Mouse (Mus musculus): ENCODE results near the gene Sgpl1.

The Sgpl1 gene

DNA sequence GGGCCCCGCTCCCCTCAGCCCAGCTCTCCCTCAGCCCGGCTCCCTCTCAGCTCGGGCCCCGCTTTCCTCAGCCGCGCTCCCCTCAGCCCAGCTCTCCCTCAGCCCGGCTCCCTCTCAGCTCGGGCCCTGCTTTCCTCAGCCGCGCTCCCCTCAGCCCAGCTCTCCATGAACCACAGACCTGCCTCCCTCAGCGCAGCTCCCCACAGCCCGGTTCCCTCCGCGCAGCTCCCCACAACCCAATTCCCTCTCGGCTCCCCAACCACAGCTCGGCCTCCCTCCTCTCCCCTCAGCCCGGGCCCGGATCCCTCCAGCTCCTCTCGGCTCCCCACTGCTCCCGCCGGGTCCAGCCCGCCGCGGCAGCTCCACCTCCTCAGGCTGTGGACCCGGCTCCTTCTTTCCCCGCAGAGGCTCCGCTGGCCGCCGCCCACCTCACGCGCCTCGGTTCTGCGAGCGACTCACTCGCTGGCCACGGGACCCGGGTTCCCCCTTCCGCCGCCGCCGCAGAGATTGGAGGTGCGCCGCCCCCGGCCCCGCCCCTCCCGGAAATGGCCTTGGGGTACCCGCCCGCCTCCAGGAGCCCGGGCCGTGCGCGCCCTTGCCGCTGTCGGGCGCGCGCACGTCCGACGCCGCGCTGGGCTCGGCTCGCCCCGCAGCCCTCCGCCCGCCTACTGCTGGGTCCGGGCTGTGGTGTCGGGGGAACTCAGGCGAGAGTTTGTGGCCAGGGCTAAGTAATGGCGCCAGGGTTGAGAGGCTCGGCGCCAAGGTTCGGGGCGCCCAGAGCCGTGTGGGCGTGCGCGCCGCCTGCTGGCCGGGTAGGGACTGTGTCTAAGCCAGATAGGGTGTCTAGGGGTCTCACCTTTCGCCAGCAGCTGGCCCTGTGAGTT lies at the start of gene Sgpl1:
TSS of gene Sgpl1 (minus strand) at position 547 of the 884 bp plus-strand sequence.
- peak; percentile 80 for DNase-seq

DNA sequence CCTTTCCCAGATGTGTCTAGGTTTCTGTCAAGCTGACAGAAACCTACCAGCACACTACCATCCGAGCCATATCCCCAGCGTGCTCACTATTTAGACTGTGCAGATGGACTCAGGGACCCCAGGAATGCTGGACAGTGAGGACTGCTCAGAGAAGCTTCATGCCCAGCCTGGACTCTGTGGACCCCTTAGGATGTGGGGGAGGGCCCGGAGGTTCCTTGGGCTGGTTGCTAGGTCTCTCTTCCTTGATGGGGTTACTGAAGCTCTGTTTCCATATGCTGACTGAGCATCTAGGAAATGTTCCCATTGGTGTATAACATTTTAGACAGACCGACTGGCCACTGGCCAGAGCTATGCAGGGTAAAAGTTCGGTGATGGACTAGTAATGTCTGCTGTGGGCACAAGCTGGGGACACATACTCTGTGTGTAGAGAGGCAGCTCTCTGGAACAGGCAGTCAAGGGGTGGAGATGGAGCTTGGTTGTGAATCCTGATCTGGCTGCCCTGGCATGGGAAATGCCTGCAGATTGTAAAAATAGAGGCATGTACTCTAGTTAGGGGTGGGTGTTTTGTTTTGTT lies 48.3 kb upstream of the Sgpl1 start:
- no peak for DNase-seq

DNA sequence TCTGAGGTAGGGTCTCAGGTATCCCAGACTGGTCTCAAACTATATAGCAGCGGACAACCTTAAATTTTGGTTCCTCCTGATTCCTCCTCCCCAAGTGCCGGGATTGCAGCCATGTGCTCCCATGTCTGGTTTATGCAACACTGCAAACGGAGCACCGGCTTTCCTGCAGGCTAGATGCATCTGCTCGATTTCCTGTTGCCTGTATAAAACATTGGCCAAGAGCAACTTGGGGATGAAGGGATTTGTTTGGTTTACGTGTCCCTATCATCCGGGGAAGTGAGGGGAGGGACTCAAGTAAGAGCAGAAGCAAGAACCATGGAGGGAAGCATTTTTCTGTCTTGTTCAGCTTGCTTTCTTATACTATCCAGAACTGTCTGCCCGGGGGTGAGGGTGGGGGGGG lies 47.7 kb upstream of the Sgpl1 start:
- DNase-seq, result no peak

DNA sequence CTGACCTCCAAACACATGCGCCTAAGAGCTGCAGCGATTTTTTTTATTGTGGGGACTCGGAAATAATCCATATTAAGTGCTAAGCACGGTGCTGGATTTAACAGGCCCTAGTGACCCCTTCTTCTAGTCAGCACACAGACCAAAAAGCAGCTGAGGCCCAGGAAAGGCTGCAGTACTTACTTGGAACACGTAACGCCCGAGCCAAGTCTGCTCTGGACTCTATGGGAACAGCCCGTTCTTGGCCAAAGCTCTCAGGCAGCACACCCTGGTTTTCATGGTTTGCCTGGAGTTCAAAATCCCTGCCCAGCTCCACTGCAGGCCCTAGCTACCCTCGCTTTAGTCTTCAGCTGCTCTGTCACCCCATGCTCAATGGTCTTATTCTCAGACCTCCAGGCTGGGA lies 47.1 kb upstream of the Sgpl1 start:
- no peak for DNase-seq

DNA sequence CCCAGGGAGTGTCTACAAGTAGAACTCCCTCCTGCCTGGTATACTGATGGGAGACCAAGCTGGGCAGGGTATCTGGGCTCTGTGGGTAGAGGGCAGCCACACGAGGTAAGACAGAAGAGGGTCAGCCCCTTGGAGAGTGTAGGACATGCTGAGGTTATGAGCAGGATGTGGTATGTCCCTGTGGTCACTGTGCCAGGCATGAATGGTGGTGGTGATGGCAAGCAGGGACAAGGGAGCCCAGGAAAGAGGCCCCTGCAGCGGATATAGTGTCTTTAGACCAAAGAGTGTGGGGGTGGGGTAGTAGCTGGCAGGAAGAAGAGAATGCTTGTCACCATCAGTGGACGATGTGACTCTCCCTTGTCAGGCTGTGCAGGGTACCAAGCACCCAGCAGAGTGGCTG lies 40.5 kb upstream of the Sgpl1 start:
- no peak for DNase-seq

DNA sequence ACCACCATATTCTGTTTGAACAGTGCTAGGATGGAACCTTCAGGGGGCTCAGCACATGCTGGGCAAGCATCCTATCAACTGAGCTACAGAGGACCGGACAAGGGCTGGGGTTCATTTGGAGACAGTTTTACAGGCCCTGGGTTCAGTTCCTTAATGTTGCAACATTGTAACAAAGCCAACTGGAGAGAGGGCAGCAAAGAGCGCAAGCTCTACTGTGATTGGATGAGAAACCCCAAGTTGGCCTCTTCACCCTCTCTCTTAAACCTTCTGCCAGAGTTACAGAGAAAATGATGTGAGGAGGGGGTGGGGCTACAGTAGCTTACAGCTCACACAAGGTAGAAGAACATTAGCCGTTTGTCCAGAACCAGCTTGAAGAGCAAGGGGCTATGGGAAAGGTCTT lies 39.5 kb upstream of the Sgpl1 start:
- no peak for DNase-seq

DNA sequence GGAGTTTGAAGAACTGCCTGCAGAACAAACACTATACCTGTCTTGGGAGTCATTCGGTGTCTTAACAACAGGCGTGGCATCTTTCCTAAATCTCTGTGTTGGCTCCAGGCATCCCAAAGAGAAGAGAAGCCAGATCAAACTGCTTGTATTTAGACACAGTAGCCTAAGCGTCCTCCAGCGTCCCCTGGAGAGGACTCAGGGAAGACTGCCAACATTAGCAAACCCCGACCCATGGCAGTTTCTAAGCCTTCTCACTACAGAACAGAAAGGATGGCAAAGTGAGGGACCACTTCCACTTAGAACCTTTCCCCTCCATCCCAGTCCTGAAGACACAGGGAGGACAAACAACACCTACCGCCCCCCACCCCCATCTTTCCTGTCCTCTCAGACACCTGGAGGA lies 32.4 kb upstream of the Sgpl1 start:
- no peak for DNase-seq

DNA sequence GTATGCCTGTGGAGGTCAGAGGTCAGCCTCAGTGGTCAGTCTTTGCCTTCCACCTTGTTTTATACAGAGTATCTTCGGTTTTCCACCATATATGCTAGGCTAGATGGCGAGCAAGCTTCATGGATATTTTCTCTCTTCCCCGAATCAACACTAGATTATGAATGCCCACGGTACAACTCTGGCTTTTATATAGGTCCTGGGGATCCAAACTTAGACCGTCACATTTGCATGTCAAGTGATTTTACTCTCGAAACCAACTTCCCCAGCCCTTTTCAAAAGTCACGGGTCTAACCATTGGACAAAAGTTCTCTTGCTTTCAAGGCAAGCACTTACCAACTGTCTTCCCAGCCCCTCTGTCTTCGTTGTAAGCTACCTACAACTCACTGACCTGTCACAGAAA lies 31.2 kb upstream of the Sgpl1 start:
- DNase-seq, result no peak

DNA sequence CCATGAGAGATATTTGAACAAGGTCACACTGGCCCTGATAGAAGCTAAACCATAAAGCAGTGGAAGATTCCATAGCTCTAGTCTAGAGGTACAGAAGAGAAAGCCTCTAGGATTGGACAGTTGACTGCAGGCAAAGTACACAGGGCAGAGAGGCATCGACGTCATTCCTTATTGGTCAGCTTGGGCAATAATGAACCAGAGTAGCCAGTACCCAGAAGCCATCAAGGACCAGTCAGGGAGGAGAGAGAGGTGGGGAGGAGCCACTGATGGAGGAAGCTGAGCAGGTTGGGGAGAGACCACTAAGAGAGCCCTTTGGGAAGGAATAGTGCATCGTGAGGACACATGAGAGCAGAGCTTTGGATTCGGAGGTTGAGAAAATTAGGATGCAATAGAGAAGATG lies 30.2 kb upstream of the Sgpl1 start:
- peak; percentile 65 for DNase-seq

DNA sequence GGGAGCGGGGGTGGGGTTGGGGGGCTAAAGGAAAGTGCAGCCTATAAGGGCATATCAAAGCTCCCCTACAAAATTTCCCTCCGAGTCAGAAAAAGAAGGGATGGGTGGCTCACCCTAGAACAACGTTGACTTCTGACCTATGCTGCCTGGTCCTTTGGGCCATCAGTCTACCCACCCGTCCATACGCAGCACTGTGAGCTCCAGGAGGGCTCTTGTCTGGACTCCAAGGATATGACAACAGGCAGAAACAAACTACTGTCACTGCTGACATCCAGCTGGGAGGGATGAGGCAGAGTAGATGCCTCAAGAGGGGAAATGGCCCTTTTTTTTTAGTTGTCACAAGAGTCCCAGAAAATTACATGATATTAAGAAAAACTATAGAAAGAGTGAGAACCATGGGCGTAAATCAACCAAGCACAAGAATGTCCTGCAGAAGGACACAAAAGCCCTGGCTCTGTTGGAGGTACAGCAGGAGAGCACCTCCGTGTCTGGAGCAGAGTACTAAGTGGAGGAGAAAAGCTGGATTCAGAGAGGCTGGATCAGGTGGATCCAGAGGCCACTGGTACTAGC lies 28.8 kb upstream of the Sgpl1 start:
- peak; percentile 70 for DNase-seq

DNA sequence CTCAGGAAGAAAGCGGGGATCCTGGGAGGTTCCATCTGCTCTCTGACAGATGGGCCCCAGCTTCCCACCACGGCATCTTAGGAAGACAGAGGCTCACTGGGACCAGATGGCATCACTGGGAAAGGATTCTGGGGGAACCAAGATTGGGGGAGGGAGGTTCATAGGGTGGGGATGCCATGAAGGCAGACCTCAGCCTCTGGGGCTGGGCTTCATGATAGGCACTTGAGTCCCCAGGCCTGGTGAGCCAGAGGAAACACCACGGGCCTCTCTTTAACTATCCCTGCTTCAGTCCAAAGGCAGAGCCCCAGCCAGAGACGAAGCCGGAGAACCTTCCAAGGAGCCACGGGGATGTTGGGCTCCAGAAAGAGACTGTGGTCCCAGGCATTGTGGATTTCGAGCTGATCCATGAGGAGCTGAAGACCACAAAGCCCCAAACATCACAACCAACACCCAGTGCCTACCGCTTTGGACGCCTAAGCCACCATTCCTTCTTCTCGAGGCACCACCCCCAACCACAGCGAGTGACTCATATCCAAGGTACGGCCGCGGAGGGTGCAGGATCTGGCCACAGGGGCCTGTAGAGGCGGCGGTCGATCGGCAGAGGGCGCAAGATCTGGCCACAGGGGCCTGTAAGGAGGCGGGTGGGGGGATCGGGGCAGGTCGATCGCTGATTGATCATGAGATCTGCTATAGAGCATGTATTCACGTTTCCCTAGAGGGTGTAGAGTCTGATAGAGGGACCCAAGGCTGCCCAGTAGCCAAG lies 28.1 kb upstream of the Sgpl1 start:
- DNase-seq, result peak; percentile 94

DNA sequence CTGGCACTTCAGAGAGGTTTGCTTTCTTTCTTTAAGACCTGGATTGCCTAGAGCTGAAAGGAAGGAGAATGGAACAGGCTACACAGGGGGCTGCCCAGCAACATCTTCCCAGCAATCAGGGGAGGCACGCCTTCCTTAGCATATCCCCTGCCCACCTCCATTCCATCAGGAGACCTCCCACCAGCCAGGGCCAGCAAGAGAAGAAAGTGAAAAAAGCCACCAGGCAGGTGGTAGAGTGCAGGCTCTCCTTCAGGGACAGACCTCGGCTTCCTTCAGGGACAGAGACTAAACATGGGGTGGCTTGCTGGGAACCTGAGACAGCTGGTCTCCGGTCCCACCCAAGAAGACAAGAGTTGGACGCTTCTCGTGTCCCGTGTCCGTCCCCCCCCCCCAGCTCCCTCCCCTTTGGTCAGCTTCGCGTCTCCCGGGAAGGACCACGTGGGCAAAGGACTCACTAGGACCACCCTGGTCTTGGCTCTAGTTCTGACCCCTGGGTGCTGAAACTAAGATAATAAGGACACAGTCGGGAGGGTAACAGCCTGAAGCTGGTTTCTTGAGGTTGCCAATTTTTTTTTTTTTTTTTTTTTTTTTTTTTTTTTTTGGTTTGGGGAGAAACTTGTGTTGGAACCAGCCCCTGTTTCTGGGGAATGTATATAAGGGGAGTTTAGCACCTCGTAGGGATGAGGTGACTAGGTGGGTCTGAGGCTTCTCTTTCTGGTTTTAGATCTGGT lies 27.4 kb upstream of the Sgpl1 start:
- no peak for DNase-seq

DNA sequence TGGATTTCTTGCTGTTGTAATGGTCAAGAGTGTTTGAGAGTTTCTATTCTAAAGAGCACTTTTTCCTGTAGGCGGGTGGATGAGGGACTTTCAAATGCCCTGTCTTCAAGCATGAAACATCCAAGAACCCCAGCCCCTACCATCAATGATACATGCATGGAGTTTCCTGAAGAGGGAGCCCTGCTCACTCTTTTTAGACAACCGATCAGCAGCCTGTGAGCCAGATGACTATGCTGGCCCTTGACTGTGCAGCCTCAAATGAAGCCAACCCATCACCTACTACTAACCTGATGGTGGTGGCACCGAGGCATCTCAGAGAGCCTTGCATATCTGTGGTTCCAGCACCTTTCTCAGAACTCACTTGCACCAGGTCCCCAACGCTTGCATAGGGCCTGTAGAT lies 25.0 kb upstream of the Sgpl1 start:
- no peak for DNase-seq

DNA sequence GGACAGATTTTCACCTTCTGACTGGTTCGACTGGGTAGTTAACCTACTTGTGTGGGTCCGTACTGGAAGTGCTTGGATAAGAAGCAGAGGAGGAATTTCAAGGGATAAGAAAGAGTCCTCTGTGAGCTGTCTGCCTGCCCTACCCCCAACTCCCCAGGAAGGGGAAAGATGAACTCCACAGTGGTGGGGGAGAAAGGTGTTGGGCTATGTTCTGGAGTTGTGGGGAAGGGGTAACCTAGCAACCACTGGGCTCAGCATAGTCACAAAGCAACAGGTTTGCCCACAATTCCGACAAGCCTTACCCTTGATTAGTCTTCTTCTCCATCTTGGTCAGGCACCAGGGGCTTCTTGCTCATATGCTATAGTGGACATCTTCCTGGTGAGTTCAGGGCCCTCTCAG lies 24.2 kb upstream of the Sgpl1 start, which contains the start of gene Tbata:
TSS of gene Tbata (plus strand) at position 301 of the 400 bp plus-strand sequence.
- DNase-seq, result no peak

DNA sequence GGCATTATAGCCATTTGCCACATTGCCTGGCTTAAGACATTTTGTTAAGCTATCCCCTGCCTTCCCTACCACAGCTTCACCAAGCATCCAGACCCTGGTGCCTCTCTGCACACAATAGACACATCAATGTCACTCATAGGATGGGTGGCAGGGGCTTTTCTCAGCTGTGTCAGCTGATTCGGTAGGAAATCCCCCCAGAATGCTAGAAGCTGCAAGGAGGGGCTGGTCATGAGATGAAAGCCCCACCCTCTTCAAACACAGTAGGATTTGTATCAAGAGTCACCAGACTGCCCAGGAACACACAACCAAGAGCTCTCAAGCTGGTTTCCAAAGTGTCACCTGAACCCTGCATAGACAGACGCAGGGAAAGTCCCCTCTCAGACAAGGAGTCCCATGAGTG lies 20.9 kb upstream of the Sgpl1 start:
- no peak for DNase-seq

DNA sequence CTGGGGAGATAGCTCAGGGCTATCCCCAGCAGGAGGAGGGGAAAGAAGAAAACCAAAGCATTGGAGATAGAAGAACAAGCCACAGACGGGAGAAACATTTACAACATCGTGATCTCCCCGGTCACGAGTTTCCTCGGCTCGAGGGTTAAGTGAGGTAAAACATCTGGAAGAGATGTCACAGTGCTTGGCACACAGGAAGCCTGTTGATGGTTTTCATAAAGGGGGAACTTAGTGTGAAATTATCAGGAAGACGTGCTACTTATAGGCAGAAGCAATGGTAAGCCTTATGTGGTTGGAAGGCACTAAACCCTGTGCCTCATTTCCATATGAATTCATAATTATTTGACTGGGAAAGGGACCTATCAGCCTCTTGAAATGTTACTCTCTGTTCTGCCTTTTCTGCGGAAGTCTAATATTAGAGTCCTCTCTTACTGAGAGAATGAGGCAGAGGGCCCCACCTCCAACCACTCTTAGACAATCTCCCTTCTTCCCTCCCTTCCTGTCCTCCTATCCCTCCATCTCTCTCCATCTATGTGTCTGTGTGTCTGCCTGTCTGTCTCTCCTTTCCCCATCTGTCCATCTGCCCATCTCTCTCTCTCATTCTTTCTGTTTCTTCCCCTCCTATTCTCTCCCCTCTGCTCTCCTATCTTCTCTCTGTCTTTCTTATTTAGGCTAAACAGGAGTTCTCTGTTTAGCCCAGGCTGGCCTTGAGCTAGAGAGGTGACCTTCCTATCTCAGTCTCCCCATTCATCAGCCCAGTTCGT lies 20.0 kb upstream of the Sgpl1 start:
- DNase-seq, result no peak

DNA sequence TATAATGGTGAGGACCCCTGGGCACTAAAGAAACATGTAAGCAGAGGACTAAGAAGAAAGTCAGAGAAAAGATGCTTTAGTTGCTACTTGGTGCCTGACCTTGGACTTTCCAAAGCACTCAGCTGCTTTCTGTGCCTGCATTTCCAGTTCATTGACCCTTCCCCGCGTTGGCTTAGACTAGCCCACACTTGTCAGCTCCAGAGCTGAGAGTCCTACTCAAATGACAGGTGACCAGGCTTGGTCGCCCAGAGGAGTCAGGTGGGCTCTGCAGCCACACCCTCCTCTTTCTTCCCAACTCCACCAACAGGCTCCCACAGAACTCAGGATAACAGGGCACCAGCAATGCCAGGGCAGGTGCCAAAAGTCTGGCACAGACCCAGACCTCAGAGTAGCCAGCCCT lies 14.9 kb upstream of the Sgpl1 start:
- no peak for DNase-seq

DNA sequence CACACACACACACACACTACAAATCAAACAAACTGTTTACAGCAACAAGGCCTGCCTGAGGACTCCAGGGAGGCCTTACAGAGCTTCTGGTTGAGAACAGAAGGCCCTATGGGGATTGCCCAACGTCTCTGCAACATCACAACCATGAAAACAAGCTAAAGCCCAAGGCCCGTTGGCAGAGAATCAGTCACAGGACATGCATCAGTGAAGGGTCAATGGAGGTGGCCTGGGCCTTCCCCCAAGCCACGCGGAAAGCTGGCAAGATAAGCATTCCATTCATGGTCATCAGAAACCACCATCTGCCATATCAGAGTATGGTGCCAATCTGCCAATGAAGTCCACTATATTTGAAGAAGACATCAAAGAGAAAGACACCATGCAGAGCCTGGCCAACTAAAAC lies 13.2 kb upstream of the Sgpl1 start:
- no peak for DNase-seq

DNA sequence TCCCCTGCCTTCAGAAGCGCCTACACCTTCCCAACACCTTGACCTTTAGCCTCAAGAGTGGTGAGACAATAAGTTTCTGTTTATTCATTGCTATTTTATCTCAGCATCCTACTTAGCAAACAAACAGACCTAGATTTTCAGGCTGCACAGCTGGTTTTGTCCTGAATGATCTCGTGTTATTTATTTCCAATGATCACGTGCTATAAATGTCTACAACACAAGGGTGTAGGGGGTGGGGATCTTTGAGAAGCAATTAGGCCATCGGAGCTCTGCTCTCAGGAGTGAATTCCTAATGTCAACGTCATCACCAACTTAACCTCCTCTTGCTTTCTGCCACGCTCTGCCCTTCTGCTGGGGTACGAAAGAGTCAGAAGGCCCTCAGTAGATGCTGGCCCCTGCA lies 12.6 kb upstream of the Sgpl1 start:
- DNase-seq, result no peak

DNA sequence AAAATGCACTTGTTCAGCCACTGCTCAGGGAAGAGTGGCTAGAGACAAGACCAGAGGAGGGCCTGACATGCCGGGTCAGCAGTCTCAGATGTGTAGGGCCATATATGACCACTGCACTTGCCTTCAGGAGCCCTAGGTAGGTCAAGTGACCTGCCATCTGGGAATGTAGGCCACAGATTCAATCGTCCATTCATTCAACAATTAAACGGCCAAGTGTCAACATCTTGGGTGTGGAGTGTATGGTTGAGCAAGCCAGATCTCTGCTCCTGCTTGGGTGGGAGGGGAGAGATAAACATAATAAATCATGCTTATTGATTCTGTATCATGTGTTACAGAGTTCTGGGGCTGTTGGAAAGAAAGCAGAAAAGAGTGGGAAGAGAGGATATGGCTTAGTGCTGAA lies 11.1 kb upstream of the Sgpl1 start:
- DNase-seq, result no peak

DNA sequence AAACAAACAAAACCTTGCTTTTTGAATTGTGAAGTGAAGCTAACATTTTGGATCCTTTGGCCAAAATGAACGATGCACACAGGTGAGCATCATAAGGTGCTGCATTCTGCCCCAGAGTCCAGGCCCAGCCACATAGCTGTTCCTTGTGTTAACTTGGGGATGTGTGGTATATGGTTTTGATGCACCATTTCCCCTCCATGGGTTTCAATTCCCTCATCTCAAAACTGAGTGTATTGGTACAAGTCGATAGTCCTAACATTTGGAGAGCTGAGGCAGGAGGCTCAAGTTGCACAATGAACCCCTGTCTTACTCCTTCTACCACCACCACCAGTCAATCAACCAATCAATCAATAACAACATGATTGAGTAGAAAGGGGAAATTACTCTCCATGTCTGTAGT lies 8.9 kb upstream of the Sgpl1 start:
- DNase-seq, result no peak

DNA sequence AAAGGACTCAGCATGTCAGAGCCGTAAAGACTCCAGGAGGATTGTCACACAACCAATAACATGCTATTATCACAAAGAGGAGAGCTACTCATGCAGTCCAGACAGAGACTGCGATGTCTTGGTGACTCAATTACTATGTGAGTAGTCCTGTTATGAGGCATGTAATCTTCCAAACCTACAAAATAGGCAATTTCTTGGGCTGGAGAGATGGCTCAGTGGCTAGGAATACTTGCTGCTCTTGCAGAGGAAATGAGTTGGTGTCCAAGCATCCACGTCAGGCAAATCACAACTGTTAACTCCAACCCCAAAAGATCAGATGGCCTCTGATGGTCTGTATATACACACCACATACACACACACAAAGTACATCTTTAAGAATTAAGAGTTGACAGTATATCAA lies 8.1 kb upstream of the Sgpl1 start:
- DNase-seq, result no peak
